Mouse (Mus musculus): Measurements from ENCODE around the gene Epha2.

Epha2 gene

DNA sequence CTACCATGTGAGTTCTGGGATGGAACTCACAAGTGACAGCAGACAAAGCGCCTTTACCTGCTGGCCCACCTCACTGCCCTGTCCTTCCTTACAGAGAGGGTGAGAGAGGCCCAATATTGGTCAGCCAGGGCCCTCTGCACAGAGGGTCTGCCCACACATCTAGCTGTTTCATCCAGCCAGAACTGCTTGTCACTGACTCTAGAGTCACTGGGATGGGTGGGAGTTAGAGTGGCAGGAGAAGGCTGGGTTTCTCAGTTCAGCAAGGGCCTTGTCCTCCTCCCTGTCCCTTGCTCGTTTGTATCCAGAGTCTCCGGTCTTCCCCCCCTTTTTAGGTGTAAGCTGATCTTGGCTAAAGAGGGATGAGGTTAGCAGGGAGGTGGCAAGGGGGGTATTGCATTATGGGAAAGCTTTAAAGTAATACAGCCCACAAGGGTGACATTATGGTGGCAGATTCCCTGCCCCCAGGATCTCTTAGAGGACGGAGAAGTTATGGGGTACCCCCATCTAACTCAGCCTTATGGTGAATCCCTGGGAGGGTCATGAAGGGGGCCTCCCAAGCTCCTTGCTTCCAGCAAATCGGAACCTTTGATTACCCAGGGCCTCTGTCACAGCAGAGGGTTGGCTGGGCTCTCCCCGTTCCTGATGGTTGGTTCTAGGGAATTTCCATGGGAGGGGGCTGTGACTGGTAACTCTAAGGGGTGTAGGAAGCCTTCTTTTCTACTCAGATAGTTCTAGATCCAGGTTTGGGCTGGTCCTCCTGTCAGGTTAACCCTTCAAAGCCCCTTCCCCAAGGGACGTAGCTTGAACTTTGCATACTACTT is 2.6 kb downstream of the Epha2 start:
- DNase-seq (ENCODE audit: low read depth, low spot score), result no peak

- no peak for DNase-seq (ENCODE audit: low read depth, low spot score)
These were observed 3.2 kb downstream of the Epha2 start for GRCm38 (mm10) chr4:141304223-141304611.

DNA sequence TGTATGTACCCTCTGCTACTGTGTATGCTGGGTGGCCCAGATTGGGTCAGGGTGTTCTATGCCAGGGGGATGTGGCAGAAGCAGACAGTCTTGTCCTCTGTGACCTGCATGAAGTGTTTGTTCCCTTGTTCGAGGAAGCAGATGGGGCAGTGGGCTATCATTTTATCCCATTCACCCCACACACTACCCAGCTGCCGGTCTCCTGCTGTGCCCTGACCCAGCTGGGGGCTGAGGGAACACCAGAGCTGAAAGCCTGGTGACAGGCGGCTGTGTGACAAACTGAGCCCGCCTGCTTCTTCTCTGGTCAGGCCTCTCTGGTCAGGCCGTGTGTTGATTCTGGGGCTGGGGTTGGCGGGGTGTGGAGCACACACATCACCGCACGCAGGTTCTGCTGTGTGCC is 5.0 kb downstream of the Epha2 start:
- no peak for DNase-seq (ENCODE audit: low read depth, low spot score)

- no peak for DNase-seq (ENCODE audit: low read depth, low spot score)
These were observed 7.3 kb downstream of the Epha2 start for GRCm38 (mm10) chr4:141308381-141308780.

GRCm38 (mm10) chr4:141308857-141309772 is 8.1 kb downstream of the Epha2 start:
- no peak for DNase-seq (ENCODE audit: low read depth, low spot score)

DNA sequence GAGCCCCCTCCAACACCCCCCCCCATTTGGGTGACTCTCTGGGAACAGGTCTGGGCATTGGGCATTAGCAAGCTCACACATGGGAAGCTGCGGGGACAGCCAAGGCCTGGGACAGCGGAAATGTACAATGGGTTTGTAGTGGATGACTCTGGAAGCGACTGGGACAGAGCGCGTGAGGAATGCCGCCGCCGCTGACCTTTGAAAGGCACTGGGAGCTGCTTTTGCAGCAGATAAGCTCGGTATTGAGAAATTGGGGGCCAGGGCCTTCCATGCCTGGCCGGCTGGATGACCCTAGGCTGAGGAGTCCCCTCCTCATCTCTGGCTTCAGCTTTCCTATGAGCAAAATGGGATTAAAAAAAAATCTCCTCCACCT is 8.7 kb downstream of the Epha2 start:
- DNase-seq (ENCODE audit: low read depth, low spot score), result no peak

GRCm38 (mm10) chr4:141310191-141310606 is 9.2 kb downstream of the Epha2 start:
- no peak for DNase-seq (ENCODE audit: low read depth, low spot score)

DNA sequence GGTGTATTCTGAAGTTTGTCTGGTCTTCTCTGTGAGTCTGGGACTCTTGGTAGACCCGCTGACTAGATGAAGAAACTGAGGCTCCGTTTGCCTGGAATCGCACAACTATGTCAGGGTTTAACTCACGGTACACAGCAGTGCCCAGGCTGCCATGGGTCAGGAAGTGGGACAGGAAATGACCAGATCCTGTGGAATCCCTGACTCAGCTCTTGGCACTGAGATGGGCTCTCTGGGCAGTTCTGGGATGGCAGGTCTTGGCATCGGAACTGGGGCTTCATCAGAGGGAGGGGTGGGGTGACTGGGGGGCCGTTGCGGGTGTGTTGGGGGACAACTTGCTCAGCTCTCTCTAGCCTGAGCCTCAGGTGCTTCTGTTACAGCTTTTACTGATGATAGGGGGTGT is 10.0 kb downstream of the Epha2 start:
- no peak for DNase-seq (ENCODE audit: low read depth, low spot score)

- DNase-seq (ENCODE audit: low read depth, low spot score), result no peak
These were observed 10.5 kb downstream of the Epha2 start for GRCm38 (mm10) chr4:141311506-141311905.

DNA sequence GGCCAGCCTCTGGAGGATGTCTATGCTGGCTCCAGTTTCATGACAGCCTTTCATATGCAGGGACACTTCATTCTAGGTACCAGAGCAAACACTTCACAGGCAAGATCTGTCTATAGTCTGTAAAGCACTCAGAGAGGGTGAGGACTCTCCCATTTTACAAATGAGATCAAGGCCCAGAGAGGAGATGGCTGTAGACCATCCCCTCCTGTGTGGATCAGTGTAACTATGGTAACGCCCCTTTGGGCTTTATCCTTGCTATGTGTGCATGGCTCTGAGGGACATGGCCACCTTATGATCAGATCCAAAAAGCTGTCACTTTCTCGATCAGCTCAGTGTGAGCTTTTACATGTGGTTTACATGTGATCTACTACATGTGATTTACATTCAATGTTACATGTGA is 10.9 kb downstream of the Epha2 start:
- DNase-seq (ENCODE audit: low read depth, low spot score), result no peak

GRCm38 (mm10) chr4:141312513-141313131 is 11.6 kb downstream of the Epha2 start:
- DNase-seq (ENCODE audit: low read depth, low spot score), result no peak

- DNase-seq (ENCODE audit: low read depth, low spot score), result no peak
These were observed 12.4 kb downstream of the Epha2 start for GRCm38 (mm10) chr4:141313481-141313880.

DNA sequence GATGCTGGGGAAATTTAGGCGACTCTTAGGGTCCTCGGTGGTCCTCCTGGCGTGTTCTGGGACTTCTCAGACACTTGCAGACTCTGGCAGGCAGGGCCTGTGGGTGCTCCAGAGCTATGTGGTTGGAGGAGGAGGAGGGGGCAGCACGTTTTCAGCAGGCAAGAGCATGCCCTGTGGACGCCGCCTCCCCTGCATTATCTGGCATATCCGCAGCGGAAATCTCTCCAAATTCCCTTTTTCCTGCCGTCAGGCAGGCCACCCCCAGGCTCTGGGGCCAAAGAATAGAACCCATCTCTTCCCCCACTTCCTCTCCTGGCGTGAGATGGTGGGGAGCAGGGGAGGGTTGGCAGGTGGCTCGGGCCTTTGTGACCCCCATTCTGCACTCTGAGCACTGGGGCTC is 12.9 kb downstream of the Epha2 start:
- no peak for DNase-seq (ENCODE audit: low read depth, low spot score)

DNA sequence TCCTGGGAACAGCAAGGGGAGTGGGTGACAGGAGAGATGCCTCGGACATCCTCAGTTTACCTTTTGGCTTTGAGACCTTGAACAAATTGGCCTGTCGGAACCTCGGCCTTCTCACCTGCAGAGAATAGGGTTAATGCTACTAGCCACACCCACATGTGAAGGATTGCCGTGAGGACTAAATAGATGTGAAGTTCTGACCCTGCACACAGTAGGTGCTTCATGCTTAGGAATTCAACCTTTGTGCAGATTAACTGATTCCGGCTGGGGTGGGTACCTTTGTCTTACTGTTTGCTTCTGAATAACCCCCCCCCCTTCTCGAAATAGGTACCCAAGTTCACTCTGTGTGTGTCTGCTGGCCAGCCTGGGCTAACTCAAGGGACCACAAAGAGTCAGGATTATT is 13.7 kb downstream of the Epha2 start:
- DNase-seq (ENCODE audit: low read depth, low spot score), result no peak

- DNase-seq (ENCODE audit: low read depth, low spot score), result no peak
These were observed 15.0 kb downstream of the Epha2 start for GRCm38 (mm10) chr4:141316023-141316422.

- DNase-seq (ENCODE audit: low read depth, low spot score), result no peak
These were observed 15.6 kb downstream of the Epha2 start for GRCm38 (mm10) chr4:141316498-141317180.

- no peak for DNase-seq (ENCODE audit: low read depth, low spot score)
These were observed 16.9 kb downstream of the Epha2 start for GRCm38 (mm10) chr4:141317914-141318313.

DNA sequence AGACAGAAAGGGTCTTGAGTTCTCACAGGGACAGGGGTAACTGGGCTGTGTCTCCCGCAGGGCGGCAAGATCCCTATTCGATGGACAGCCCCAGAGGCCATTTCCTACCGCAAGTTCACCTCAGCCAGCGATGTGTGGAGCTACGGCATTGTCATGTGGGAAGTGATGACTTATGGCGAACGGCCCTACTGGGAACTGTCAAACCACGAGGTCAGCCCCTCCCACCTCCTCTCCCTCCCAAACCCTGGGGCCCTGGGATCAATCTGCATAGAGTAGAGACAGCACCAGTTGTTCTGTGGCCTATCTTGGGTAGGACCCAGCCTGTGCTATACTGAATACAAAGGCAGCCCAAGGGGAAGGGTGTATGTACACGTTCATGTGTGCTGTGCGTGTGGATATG is 21.5 kb downstream of the Epha2 start:
- no peak for DNase-seq (ENCODE audit: low read depth, low spot score)

- DNase-seq (ENCODE audit: low read depth, low spot score), result no peak
These were observed 23.7 kb downstream of the Epha2 start for GRCm38 (mm10) chr4:141324771-141325191.

DNA sequence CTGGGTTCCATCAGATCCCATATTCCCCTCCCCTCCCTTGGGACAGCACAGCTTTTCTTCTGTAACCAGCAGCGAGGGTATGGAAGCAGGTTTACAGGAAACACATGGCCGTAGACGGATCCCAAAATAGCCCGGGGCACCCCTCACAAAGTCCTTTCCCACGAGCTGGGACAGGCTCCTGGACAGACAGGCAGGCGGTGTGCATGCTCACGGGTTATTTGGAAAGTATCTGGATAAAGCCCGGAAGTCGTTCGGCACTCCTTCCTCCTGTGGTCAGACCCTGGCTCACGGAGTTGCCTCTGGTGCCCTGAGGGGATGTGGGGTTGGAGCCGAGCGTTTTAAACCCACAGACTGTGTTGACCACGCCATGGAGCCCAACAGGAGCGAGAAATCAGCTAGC is 24.6 kb downstream of the Epha2 start:
- DNase-seq (ENCODE audit: low read depth, low spot score), result no peak

DNA sequence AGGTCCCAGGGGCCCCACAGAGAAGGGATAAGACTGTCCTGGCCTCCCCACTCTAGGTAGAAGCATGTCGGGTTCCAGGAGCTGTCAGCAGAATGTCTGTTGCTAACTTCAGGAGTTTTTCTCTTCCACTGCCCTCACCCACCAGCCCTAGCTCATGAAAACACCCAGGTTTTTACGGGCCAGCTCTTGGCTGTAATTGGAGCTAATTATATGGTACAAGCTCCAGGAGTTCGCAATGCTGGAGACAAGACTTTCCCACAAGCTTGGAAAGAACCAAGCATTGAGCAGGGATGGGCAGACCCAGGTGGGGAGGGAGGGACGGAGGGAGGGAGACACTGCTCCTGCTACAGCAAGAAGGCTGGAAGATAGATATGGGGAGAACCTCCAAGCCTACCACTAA is 26.0 kb downstream of the Epha2 start:
- no peak for DNase-seq (ENCODE audit: low read depth, low spot score)

DNA sequence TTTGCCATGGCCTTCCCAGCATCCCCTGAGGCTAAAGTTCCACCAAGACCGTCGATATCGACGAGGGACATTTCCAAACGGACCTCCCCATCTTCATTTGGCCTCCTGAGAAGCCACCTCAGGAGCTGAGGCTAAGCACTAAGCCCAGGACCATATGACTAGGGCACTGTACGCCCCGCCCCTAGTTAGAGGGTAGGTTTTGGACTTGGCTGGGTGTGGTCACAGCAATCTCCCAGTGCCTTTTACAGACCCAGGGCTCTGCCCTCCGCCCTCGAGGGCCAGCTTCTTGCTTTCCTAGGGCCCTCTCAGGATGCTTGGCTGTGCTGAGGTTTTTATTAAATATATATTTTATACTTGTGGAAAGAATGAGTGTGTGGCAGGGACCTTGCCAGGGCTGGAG is 27.7 kb downstream of the Epha2 start:
- no peak for DNase-seq (ENCODE audit: low read depth, low spot score)
